Mouse (Mus musculus) neural tube, embryonic 11.5 days (tissue): ENCODE data around the gene Tradd. TPM values are rescaled to one million over a fixed set of nuclear protein-coding genes. Genes with fewer than 3 reads are reported as not detected.
A peak's percentile ranks its signal among the peaks of the same experiment; 100 is the strongest.

ENCODE experiments used
- ATAC-seq: fragments of 200-750 bp; cut with Nextera tagmentation; 2 replicates; pipeline ENCODE4 v1.8.0; 2017; ENCODE audit warnings: moderate number of reproducible peaks, mild to moderate bottlenecking, moderate TSS enrichment, moderate library complexity; ENCODE audit not compliant: insufficient read depth, low FRiP score, low TSS enrichment
- DNase-seq: peaks from one replicate; pipeline ENCODE4 v3.0.0-alpha.2; 2015; ENCODE audit warnings: low spot score
- H3K27ac ChIP-seq: fragments of 300-500 bp; sonication (generic); 2 replicates; pipeline ENCODE4 v1.5.1; 2014; ENCODE audit warnings: low read depth, mild to moderate bottlenecking, low read length
- H3K27me3 ChIP-seq: fragments of 300-500 bp; sonication (generic); 2 replicates; pipeline ENCODE4 v1.6.1; 2014; ENCODE audit warnings: mild to moderate bottlenecking, low read length, mixed read lengths; ENCODE audit not compliant: control insufficient read depth, insufficient read depth
- H3K36me3 ChIP-seq: fragments of 300-500 bp; sonication (generic); 2 replicates; pipeline ENCODE4 v1.6.1; 2014; ENCODE audit warnings: mild to moderate bottlenecking, low read length, moderate library complexity, mixed read lengths; ENCODE audit not compliant: control insufficient read depth, insufficient read depth
- H3K4me1 ChIP-seq: fragments of 300-500 bp; sonication (generic); 2 replicates; pipeline ENCODE4 v1.6.1; 2014; ENCODE audit warnings: low read length, mixed read lengths; ENCODE audit not compliant: control insufficient read depth, insufficient read depth
- H3K4me2 ChIP-seq: fragments of 300-500 bp; sonication (generic); 2 replicates; pipeline ENCODE4 v1.6.1; 2014; ENCODE audit warnings: low read depth, mild to moderate bottlenecking, moderate library complexity
- H3K4me3 ChIP-seq: fragments of 300-500 bp; sonication (generic); 2 replicates; pipeline ENCODE4 v1.5.1; 2014; ENCODE audit warnings: low read depth, low read length
- H3K9ac ChIP-seq: fragments of 300-500 bp; sonication (generic); 2 replicates; pipeline ENCODE4 v1.6.1; 2014; ENCODE audit warnings: mild to moderate bottlenecking, low read length
- H3K9me3 ChIP-seq: fragments of 300-500 bp; sonication (generic); 2 replicates; pipeline ENCODE4 v1.6.1; 2016; ENCODE audit warnings: low read length; ENCODE audit not compliant: control insufficient read depth
- WGBS: fragments of 180-500 bp; shearing (Covaris S2); extraction: QIAGEN DNeasy Blood & Tissue Kit; methylation state at CpG from one replicate; pipeline ENCODE4 v1.1.7; 2014; 5-methylcytosine and 5-hydroxymethylcytosine counted together
- polyA plus RNA-seq: library from polyadenylated mRNA; unstranded; fragments of >200 nt; fragmentation: Nextera tagmentation; extraction: Ambion mirVana; gene quantifications from 2 replicates; pipeline ENCODE4 v1.2.1, GENCODE M21; 2014

Tradd gene
- polyA plus RNA-seq = 14.9 and 18.4 TPM in 2 replicates

DNA sequence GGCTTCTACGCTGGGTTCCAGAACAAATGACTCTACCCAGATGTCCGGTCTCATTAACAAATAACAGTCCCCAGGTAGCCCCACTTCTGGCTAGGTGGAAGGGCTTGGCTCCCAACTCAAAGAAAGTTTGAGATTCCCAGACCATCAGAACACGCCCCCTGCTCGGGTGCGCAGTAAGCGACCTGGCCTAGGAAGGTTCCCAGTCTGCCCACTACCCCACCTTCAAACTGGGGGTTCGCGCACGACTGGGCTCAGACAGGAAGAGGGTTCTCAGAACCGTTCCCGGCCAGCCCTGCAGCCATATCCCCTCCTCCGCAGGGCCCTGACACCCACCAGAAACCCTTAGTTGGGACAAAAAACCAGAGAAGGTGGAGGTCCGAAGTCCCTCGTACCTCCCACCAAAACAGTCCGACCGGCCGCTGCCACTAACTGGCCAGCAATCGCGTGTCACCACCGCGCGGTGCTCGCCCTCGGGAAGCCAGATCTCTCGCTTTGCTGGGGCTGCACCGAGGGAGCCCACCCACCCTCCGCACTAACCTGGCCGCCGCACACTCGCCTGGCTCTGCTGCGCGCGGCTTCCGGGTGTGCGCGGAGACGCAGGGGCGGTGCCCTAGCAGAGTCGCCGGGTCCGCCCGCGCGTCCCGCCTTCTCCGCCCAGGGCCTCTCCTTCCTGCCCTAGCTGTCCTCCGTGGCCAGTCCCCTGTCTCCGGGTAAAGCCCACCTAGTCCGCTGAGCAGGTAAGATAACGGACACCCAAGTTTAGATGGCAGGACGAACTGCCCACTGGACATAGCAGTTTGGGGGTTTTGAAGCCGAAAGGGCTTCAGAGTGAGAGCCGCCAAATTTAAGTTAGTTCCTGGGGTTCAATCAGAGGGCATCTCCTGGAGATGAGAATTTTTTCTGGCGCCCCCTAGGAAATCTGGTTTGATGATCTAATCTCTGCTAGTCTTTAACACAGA is at the start of gene Tradd, which contains the start of gene Fbxl8:
Tradd (minus strand) TSS at position 586 of the 959 bp plus-strand sequence.
Fbxl8 (plus strand) TSS at position 625 of the 959 bp plus-strand sequence.
- Histone ChIP-seq H3K9me3 (no peaks in the 10 kb centered on the region; the same call in 1 of the 2 replicates), H3K27me3 (peaks cover 81% of the 10 kb centered on the region), H3K36me3 (no peaks in the 10 kb centered on the region), H3K4me2 (peak within 1 kb of the TSS; percentile 83), H3K9ac (peak within 1 kb of the TSS; percentile 52), H3K4me3 (peak within 1 kb of the TSS; percentile 59), H3K4me1 (peaks cover 6% of the 10 kb centered on the region), H3K27ac (no peak within 1 kb of the TSS)
- DNase-seq (peak; percentile 75), ATAC-seq (peak; percentile 46)
- WGBS = 1% methylated on average over 54 of the region's 54 CpGs

DNA sequence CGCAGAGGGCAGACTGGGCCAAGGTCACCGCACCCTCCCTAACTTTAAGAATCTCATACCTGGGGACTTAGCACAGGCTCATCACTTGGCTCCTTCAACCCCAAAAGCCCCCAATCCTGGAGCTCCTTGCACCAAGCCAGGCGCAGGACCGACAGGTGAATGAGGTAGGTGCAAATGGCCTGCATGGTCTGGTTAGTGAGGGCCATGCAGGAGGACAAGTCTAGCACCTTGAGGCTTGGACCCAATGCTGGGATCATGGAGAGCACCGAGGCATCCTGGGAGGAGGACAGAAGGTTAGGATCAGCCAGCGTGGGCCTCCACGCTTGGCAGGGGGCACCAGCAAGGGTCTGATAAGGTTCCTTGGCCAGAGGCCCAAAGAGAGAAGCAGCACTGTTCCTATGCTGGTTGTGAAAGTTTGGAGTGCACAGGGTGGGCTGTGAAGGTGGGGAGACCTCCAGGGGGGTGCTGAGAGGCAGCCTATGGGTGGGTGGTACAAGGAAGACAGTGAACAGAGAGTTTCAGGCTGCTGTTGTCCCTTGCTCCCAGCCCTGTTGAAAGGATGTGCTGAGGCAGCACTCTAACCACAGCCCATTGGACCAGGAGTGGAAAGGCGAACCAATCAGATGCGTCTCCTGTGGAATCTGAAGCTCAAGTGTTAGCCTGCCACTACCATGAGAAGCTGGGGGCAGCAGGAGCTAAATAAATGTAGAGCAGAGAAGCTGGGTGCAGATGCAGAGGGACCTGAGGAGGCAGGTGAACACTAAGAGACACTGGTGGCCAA is 49.4 kb upstream of the Tradd start:
- no peak overlapping the region for H3K4me2 ChIP-seq
- H3K36me3 ChIP-seq = peaks cover 17% of the 10 kb centered on the region
- H3K27ac ChIP-seq = no peak overlapping the region
- no peaks in the 10 kb centered on the region for H3K9me3 ChIP-seq
- ATAC-seq (0 out of 2 replicates have a peak, but pooled peaks have one; percentile 11), DNase-seq (peak; percentile 9)
- H3K27me3 ChIP-seq = no peaks in the 10 kb centered on the region
- no peaks in the 10 kb centered on the region for H3K4me1 ChIP-seq
- WGBS = 79% methylated on average over 9 of the region's 9 CpGs
- no peak overlapping the region for H3K4me3 ChIP-seq
- H3K9ac ChIP-seq = no peak overlapping the region

DNA sequence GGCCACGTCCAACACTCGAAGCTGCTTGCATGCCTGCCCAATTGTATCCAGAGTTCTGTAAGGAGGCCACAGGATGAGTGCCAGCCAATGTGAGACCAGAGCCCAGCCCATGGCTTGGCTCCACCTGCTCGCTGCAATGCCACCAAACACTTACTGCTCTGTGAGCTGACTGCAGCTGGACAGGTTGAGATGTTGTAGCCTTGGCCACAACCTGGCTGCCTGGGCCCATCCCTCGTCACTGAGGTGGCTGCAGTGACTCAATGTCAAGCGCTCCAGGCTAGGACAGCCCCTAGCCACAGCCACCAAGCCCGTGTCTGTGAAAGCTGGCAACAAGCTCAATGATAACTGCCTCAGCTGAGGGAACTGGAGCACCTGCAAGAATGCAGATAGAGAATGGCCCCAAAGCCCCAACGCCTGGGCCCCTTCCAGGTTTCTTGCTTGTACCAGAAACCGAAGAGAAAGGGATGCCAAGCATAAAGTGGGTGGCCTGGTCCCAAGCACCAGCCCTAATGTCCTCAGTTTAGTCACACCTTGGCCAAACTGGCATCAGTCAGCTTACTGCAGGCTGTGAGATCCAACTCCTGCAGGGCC is 48.6 kb upstream of the Tradd start:
- H3K36me3 ChIP-seq = peaks cover 19% of the 10 kb centered on the region
- 91% methylated on average over 8 of the region's 8 CpGs for WGBS

DNA sequence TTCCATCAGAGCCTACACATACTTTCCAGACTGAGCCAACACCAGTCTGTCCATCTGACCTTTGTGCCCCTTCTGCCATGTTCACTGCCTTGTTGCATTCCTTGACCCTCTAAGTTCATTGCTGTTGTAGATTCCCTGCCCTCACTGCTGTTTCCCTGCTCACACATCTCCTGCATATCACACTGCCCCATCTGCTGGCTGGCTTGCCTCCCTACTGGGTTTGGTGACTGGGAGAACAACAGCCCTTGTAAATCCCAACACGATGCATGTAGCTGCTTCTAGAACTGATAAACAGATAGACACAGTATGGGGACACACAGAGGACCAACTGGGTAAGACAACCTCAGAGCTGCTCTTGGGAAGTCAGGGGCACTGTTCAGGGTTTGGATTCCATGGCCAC is 47.3 kb upstream of the Tradd start:
- DNase-seq (no peak), ATAC-seq (no peak)
- H3K9me3 ChIP-seq = no peaks in the 10 kb centered on the region
- no peak overlapping the region for H3K27ac ChIP-seq
- WGBS = 89% methylated on average over 1 of the region's 1 CpGs
- H3K36me3 ChIP-seq = peaks cover 20% of the 10 kb centered on the region
- H3K9ac ChIP-seq = no peak overlapping the region
- H3K27me3 ChIP-seq = no peaks in the 10 kb centered on the region
- H3K4me2 ChIP-seq = no peak overlapping the region
- H3K4me3 ChIP-seq = no peak overlapping the region
- no peaks in the 10 kb centered on the region for H3K4me1 ChIP-seq

More for the DNA sequence above, 48.6 kb upstream of the Tradd start:
- Histone ChIP-seq H3K9me3 (no peaks in the 10 kb centered on the region), H3K27ac (no peak overlapping the region), H3K9ac (no peak overlapping the region), H3K27me3 (no peaks in the 10 kb centered on the region), H3K4me3 (no peak overlapping the region), H3K4me1 (no peaks in the 10 kb centered on the region), H3K4me2 (no peak overlapping the region)
- ATAC-seq (no peak), DNase-seq (peak; percentile 8)

DNA sequence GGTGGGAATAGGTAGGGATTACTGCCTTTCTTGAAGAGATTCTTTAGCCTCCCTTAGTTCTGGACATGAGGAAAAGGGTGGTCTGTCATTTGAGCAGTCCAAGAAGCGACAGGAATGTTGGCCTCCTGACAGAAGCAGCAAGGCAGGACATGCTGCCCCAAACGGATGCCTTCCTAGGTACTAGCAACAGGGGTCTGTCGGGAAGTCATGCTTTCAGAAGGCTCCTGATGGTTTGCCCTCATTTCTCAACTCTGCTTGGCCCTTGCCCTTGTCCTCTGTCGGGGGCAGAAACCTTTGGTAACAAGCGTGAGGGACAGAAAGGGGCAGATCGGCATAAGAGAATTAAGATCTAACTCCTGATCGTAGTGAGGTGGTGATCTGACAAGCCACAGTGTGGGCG is 45.7 kb upstream of the Tradd start:
- Histone ChIP-seq H3K36me3 (peaks cover 15% of the 10 kb centered on the region), H3K4me1 (peaks cover 8% of the 10 kb centered on the region; the same call in 1 of the 2 replicates), H3K27ac (no peak overlapping the region), H3K4me3 (no peak overlapping the region), H3K9me3 (no peaks in the 10 kb centered on the region), H3K9ac (no peak overlapping the region), H3K4me2 (no peak overlapping the region), H3K27me3 (no peaks in the 10 kb centered on the region)
- WGBS = 85% methylated on average over 8 of the region's 8 CpGs
- no peak for ATAC-seq
- DNase-seq = no peak

DNA sequence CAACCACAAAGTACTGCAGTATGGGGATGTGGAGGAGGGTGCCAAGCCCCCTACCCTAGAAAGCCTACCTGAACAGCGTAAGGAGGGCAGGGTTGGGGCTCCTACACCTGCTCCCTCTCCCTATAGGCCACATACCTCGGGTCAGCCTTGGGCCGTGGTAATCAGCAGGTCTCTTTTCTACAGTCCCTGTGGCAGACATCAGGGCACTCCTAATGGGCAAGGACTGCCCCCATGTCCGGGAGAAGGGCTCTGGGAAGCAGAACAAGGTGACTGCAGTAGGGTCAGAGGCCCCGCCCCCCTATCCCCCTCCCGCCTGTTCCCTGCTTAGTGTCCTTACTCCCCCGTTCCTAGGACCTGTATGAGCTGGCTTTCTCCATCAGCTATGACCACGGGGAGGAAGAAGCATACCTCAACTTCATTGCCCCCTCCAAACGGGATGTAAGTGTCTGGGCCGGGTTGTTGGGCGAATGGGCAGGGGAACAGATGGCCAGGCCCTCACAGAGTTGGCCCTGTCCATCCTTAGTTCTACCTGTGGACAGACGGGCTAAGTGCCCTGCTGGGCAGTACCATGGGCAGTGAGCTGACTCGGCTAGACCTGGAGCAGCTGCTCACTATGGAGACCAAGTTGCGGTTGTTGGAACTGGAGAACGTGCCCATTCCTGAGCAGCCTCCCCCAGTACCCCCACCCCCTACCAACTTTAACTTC is 44.9 kb upstream of the Tradd start:
- no peak overlapping the region for H3K4me3 ChIP-seq
- H3K27me3 ChIP-seq = no peaks in the 10 kb centered on the region
- ATAC-seq = no peak
- no peak overlapping the region for H3K9ac ChIP-seq
- peaks cover 9% of the 10 kb centered on the region for H3K36me3 ChIP-seq
- no peak overlapping the region for H3K4me2 ChIP-seq
- DNase-seq = peak; percentile 7
- no peaks in the 10 kb centered on the region for H3K9me3 ChIP-seq
- H3K27ac ChIP-seq = no peak overlapping the region
- peaks cover 8% of the 10 kb centered on the region; the same call in 1 of the 2 replicates for H3K4me1 ChIP-seq
- WGBS = 83% methylated on average over 15 of the region's 15 CpGs

DNA sequence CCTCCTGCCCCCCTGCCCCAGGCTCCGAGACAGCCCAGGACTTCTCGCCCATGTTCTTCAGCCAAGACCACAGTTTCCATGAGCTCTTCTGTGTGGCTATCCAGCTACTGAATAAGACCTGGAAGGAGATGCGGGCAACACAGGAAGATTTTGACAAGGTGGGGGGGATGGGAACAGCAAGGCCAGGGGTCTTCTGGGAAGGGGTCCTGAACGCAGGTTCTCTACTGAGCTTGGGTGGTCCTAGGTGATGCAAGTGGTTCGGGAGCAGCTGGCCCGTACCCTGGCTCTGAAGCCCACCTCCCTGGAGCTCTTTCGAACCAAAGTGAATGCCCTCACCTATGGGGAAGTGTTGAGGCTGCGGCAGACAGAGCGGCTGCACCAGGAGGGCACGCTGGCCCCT is 44.0 kb upstream of the Tradd start:
- peaks cover 9% of the 10 kb centered on the region for H3K36me3 ChIP-seq
- WGBS = 90% methylated on average over 10 of the region's 10 CpGs
- no peak for ATAC-seq

DNA sequence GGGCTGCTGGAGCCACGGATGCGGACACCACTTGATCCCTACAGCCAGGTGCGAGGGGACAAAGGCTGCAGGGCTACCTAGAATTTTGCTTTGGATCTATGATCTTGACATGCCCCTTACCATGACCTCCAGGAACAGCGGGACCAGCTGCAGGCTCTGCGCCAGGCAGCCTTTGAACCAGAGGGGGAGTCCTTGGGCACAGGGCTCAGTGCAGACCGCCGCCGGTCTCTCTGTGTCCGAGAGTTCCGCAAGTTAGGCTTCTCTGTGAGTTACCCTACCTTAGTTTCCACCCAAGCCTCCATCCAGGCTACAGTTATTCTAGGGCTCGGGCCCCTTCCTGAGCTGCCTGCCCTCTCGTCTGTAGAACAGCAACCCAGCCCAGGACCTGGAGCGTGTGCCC is 43.3 kb upstream of the Tradd start:
- DNase-seq (no peak), ATAC-seq (no peak)
- H3K27ac ChIP-seq = no peak overlapping the region
- no peak overlapping the region for H3K4me3 ChIP-seq
- peaks cover 8% of the 10 kb centered on the region; the same call in 1 of the 2 replicates for H3K4me1 ChIP-seq
- no peak overlapping the region for H3K4me2 ChIP-seq
- H3K27me3 ChIP-seq = no peaks in the 10 kb centered on the region
- no peak overlapping the region for H3K9ac ChIP-seq
- 98% methylated on average over 13 of the region's 13 CpGs for WGBS
- peaks cover 11% of the 10 kb centered on the region for H3K36me3 ChIP-seq
- no peaks in the 10 kb centered on the region for H3K9me3 ChIP-seq

More for the DNA sequence above, 44.0 kb upstream of the Tradd start:
- Histone ChIP-seq H3K9me3 (no peaks in the 10 kb centered on the region), H3K27ac (no peak overlapping the region), H3K4me1 (peaks cover 8% of the 10 kb centered on the region; the same call in 1 of the 2 replicates), H3K4me2 (no peak overlapping the region), H3K4me3 (no peak overlapping the region), H3K9ac (no peak overlapping the region), H3K27me3 (no peaks in the 10 kb centered on the region)
- peak; percentile 8 for DNase-seq
